Mouse (Mus musculus): Measurements from ENCODE around the gene Mgat4d. TPM values are rescaled to one million over a fixed set of nuclear protein-coding genes. Genes with fewer than 3 reads are reported as not detected.

Mgat4d gene
- polyA plus RNA-seq, 1 experiment: not detected

GRCm38 (mm10) chr8:83382850-83383249 is 34.6 kb downstream of the Mgat4d start:
- no peaks in the 10 kb centered on the region for H3K36me3 ChIP-seq (ENCODE audit: control insufficient read depth, insufficient read depth, low read length)
- TF ChIP-seq CTCF (IDR thresholded peaks at IDR 0.05; ENCODE audit: borderline replicate concordance, control insufficient read depth, extremely low read depth, insufficient read depth, low read length, poor library complexity): no peak
- no peak for TF ChIP-seq POLR2A (IDR thresholded peaks at IDR 0.05; ENCODE audit: control insufficient read depth, extremely low read depth, insufficient read depth, low read length, poor library complexity)
- WGBS: 54% methylated on average over 2 of the region's 2 CpGs
- no peak for DNase-seq
- no peaks in the 10 kb centered on the region; the same call in 1 of the 2 replicates for H3K27me3 ChIP-seq (ENCODE audit: control insufficient read depth, insufficient read depth, low read length)
- no peak overlapping the region for H3K27ac ChIP-seq (ENCODE audit: control insufficient read depth, insufficient read depth, low read length)
- no peaks in the 10 kb centered on the region for H3K4me1 ChIP-seq (replicated peaks; ENCODE audit: control insufficient read depth, insufficient read depth, low read length)
- no peak overlapping the region for H3K4me3 ChIP-seq (ENCODE audit: control insufficient read depth, insufficient read depth, low read length)

GRCm38 (mm10) chr8:83389316-83390005 is 41.2 kb downstream of the Mgat4d start, which contains the start of gene Clgn:
Clgn (plus strand) TSS chr8:83389867.
- Histone ChIP-seq H3K4me1 (replicated peaks; ENCODE audit: control insufficient read depth, insufficient read depth, low read length) (peaks cover 5% of the 10 kb centered on the region; the same call in 1 of the 2 replicates), H3K27me3 (ENCODE audit: control insufficient read depth, insufficient read depth, low read length) (peaks cover 7% of the 10 kb centered on the region; the same call in 1 of the 2 replicates), H3K36me3 (ENCODE audit: control insufficient read depth, insufficient read depth, low read length) (no peaks in the 10 kb centered on the region), H3K27ac (ENCODE audit: control insufficient read depth, insufficient read depth, low read length) (no peak within 1 kb of the TSS), H3K4me3 (ENCODE audit: control insufficient read depth, insufficient read depth, low read length) (no peak within 1 kb of the TSS)
- TF ChIP-seq CTCF (IDR thresholded peaks at IDR 0.05; ENCODE audit: borderline replicate concordance, control insufficient read depth, extremely low read depth, insufficient read depth, low read length, poor library complexity) (no peak), POLR2A (IDR thresholded peaks at IDR 0.05; ENCODE audit: control insufficient read depth, extremely low read depth, insufficient read depth, low read length, poor library complexity) (no peak)
- 4% methylated on average over 41 of the region's 41 CpGs for WGBS
- DNase-seq: peak; percentile 34

DNA sequence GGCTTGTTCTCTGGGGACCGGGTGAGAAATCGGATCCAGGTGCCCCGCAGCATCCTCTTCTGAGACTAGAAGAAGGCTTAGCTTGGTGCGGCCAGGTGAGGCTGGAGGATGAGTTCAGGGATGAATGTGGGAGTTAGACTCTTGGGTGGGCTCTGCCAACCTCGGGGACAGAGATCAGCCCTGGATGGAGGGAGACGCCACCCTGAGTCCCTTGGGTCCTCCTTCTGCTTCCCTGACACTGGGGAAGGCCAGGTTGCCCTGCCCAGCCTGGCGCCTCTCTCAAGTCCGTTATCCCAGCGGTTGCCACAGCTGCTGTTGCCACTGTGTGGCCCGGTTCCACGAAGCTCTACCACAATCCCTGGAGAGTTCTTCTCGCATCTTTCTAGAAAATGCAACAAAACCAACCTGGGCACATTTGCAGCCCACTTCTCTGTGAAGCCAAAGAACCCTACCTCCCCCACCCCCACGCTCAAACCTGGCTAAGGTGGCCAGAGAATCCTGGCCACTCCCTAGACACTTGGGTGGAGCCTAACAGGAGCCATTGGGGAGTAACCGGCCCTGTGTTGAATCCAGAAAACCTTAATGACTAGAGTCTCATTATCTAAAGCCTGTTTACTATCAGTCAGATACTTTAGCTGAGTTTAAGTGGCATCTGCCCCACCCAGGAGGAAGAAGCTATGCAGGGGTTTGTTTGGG is 41.9 kb downstream of the Mgat4d start:
- peaks cover 5% of the 10 kb centered on the region; the same call in 1 of the 2 replicates for H3K4me1 ChIP-seq (replicated peaks; ENCODE audit: control insufficient read depth, insufficient read depth, low read length)
- no peak overlapping the region for H3K4me3 ChIP-seq (ENCODE audit: control insufficient read depth, insufficient read depth, low read length)
- DNase-seq: no peak
- peaks cover 7% of the 10 kb centered on the region; the same call in 1 of the 2 replicates for H3K27me3 ChIP-seq (ENCODE audit: control insufficient read depth, insufficient read depth, low read length)
- no peaks in the 10 kb centered on the region for H3K36me3 ChIP-seq (ENCODE audit: control insufficient read depth, insufficient read depth, low read length)
- TF ChIP-seq POLR2A (IDR thresholded peaks at IDR 0.05; ENCODE audit: control insufficient read depth, extremely low read depth, insufficient read depth, low read length, poor library complexity): no peak
- TF ChIP-seq CTCF (IDR thresholded peaks at IDR 0.05; ENCODE audit: borderline replicate concordance, control insufficient read depth, extremely low read depth, insufficient read depth, low read length, poor library complexity): no peak
- no peak overlapping the region for H3K27ac ChIP-seq (ENCODE audit: control insufficient read depth, insufficient read depth, low read length)
- WGBS: 21% methylated on average over 14 of the region's 14 CpGs

DNA sequence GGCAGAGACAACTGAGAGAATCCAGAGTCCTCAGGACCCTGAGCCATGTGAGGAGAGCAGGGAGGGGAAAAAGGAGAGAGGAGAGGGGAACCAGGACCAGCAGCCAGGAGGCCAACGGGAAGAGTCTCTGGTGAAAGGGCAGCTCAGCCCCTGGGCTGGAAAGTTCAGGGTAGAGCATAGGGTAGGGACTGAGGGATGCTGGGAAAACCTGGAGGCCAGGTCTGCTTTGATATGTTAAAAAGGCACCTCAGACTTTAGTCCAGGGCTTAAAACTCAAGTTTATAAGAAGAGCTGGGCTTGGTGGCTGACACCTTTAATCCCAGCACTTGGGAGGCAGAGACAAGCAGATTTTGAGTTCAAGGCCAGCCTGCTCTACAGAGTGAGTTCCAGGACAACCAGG is 44.2 kb downstream of the Mgat4d start:
- Histone ChIP-seq H3K4me1 (replicated peaks; ENCODE audit: control insufficient read depth, insufficient read depth, low read length) (peaks cover 5% of the 10 kb centered on the region; the same call in 1 of the 2 replicates), H3K36me3 (ENCODE audit: control insufficient read depth, insufficient read depth, low read length) (no peaks in the 10 kb centered on the region), H3K27ac (ENCODE audit: control insufficient read depth, insufficient read depth, low read length) (no peak overlapping the region), H3K4me3 (ENCODE audit: control insufficient read depth, insufficient read depth, low read length) (no peak overlapping the region), H3K27me3 (ENCODE audit: control insufficient read depth, insufficient read depth, low read length) (peaks cover 7% of the 10 kb centered on the region; the same call in 1 of the 2 replicates)
- no peak for TF ChIP-seq CTCF (IDR thresholded peaks at IDR 0.05; ENCODE audit: borderline replicate concordance, control insufficient read depth, extremely low read depth, insufficient read depth, low read length, poor library complexity)
- no peak for TF ChIP-seq POLR2A (IDR thresholded peaks at IDR 0.05; ENCODE audit: control insufficient read depth, extremely low read depth, insufficient read depth, low read length, poor library complexity)
- DNase-seq: no peak
- 81% methylated on average over 1 of the region's 1 CpGs for WGBS

- Histone ChIP-seq H3K27ac (ENCODE audit: control insufficient read depth, insufficient read depth, low read length) (no peak overlapping the region), H3K36me3 (ENCODE audit: control insufficient read depth, insufficient read depth, low read length) (no peaks in the 10 kb centered on the region), H3K4me3 (ENCODE audit: control insufficient read depth, insufficient read depth, low read length) (no peak overlapping the region), H3K4me1 (replicated peaks; ENCODE audit: control insufficient read depth, insufficient read depth, low read length) (peaks cover 5% of the 10 kb centered on the region; the same call in 1 of the 2 replicates), H3K27me3 (ENCODE audit: control insufficient read depth, insufficient read depth, low read length) (peaks cover 7% of the 10 kb centered on the region; the same call in 1 of the 2 replicates)
- TF ChIP-seq CTCF (IDR thresholded peaks at IDR 0.05; ENCODE audit: borderline replicate concordance, control insufficient read depth, extremely low read depth, insufficient read depth, low read length, poor library complexity): no peak
- TF ChIP-seq POLR2A (IDR thresholded peaks at IDR 0.05; ENCODE audit: control insufficient read depth, extremely low read depth, insufficient read depth, low read length, poor library complexity): no peak
- DNase-seq: no peak
- WGBS: 92% methylated on average over 5 of the region's 5 CpGs
These were observed 46.1 kb downstream of the Mgat4d start for GRCm38 (mm10) chr8:83394325-83394724.

DNA sequence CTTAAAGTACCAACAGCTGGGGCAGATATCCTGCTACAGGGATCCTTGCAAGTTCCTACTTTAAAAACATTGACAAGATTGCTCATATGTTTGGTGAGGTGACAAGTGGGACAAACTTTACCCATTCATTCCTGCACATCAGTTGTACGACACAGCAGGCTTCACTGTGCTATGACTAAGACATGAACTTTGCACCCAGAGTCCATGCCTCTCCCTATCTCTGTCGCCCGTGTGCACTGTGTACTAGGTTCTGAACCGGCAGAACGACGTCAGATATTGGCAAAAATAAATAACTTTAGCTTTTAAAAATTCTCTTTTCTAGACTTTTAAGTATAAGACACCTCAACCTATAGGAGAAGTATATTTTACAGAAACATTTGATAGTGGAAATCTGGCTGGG is 48.4 kb downstream of the Mgat4d start:
- Histone ChIP-seq H3K27me3 (ENCODE audit: control insufficient read depth, insufficient read depth, low read length) (no peaks in the 10 kb centered on the region), H3K4me3 (ENCODE audit: control insufficient read depth, insufficient read depth, low read length) (no peak overlapping the region), H3K4me1 (replicated peaks; ENCODE audit: control insufficient read depth, insufficient read depth, low read length) (no peaks in the 10 kb centered on the region), H3K27ac (ENCODE audit: control insufficient read depth, insufficient read depth, low read length) (no peak overlapping the region), H3K36me3 (ENCODE audit: control insufficient read depth, insufficient read depth, low read length) (no peaks in the 10 kb centered on the region)
- TF ChIP-seq POLR2A (IDR thresholded peaks at IDR 0.05; ENCODE audit: control insufficient read depth, extremely low read depth, insufficient read depth, low read length, poor library complexity): no peak
- no peak for TF ChIP-seq CTCF (IDR thresholded peaks at IDR 0.05; ENCODE audit: borderline replicate concordance, control insufficient read depth, extremely low read depth, insufficient read depth, low read length, poor library complexity)
- DNase-seq: no peak
- 95% methylated on average over 6 of the region's 6 CpGs for WGBS

All from thymus, adult 2 months (tissue).